Mouse (Mus musculus) c-Kit-positive CD71-negative TER-119-negative erythroid progenitor cells, embryonic 14.5 days (primary cell): ENCODE data around the gene Gde1.

ENCODE experiments used
- DNase-seq: peaks from one replicate; pipeline ENCODE4 v3.0.0-alpha.2; 2013; ENCODE audit warnings: low read depth

Gene Gde1

GRCm38 (mm10) chr7:118706488-118706887 is 910 bp upstream of the Gde1 start:
- DNase-seq: no peak

- DNase-seq: no peak
Observed at GRCm38 (mm10) chr7:118706051-118706450, 473 bp upstream of the Gde1 start.

GRCm38 (mm10) chr7:118704001-118704850 is 1.4 kb downstream of the Gde1 start:
- DNase-seq: no peak

- DNase-seq: no peak
Observed at GRCm38 (mm10) chr7:118703144-118703561, 2.4 kb downstream of the Gde1 start.

GRCm38 (mm10) chr7:118698882-118699281 is 6.7 kb downstream of the Gde1 start:
- DNase-seq: no peak

GRCm38 (mm10) chr7:118697168-118697567 is 8.4 kb downstream of the Gde1 start:
- DNase-seq: no peak

- DNase-seq: no peak
Observed at GRCm38 (mm10) chr7:118696146-118696545, 9.4 kb downstream of the Gde1 start.

- DNase-seq: no peak
Observed at GRCm38 (mm10) chr7:118691287-118691686, 14.3 kb downstream of the Gde1 start.

GRCm38 (mm10) chr7:118689088-118689487 is 16.5 kb downstream of the Gde1 start:
- no peak for DNase-seq

GRCm38 (mm10) chr7:118688199-118688598 is 17.4 kb downstream of the Gde1 start:
- DNase-seq: no peak

GRCm38 (mm10) chr7:118676826-118677225 is 28.8 kb downstream of the Gde1 start:
- DNase-seq: no peak

GRCm38 (mm10) chr7:118670142-118670541 is 35.4 kb downstream of the Gde1 start:
- no peak for DNase-seq

- DNase-seq: no peak
Observed at GRCm38 (mm10) chr7:118667773-118668172, 37.8 kb downstream of the Gde1 start.

- no peak for DNase-seq
Observed at GRCm38 (mm10) chr7:118656730-118657129, 48.8 kb downstream of the Gde1 start.

- no peak for DNase-seq
Observed at GRCm38 (mm10) chr7:118652572-118653295, 52.8 kb downstream of the Gde1 start.

GRCm38 (mm10) chr7:118650891-118651290 is 54.7 kb downstream of the Gde1 start:
- no peak for DNase-seq

GRCm38 (mm10) chr7:118650119-118650518 is 55.5 kb downstream of the Gde1 start:
- DNase-seq: no peak

- no peak for DNase-seq
Observed at GRCm38 (mm10) chr7:118649328-118649727, 56.2 kb downstream of the Gde1 start.

GRCm38 (mm10) chr7:118646237-118646636 is 59.3 kb downstream of the Gde1 start:
- DNase-seq: no peak
